Mouse (Mus musculus) forebrain, embryonic 13.5 days (tissue): ENCODE data around the gene Tmbim4. TPM values are rescaled to one million over a fixed set of nuclear protein-coding genes. Genes with fewer than 3 reads are reported as not detected.
A peak's percentile ranks its signal among the peaks of the same experiment; 100 is the strongest.

Experiments
- ATAC-seq: fragments of 200-750 bp; cut with Nextera tagmentation; 2 replicates; pipeline ENCODE4 v1.8.0; 2017
- H3K27ac ChIP-seq: fragments of 300-500 bp; sonication (generic); 2 replicates; pipeline ENCODE4 v1.5.1; 2015; ENCODE audit warnings: inconsistent platforms, mild to moderate bottlenecking, moderate library complexity
- H3K27me3 ChIP-seq: fragments of 300-500 bp; sonication (generic); 2 replicates; pipeline ENCODE4 v1.6.1; 2015; ENCODE audit warnings: mild to moderate bottlenecking, inconsistent platforms
- H3K36me3 ChIP-seq: fragments of 300-500 bp; sonication (generic); 2 replicates; pipeline ENCODE4 v1.6.1; 2015; ENCODE audit warnings: mild to moderate bottlenecking, inconsistent platforms; ENCODE audit not compliant: poor library complexity, severe bottlenecking
- H3K4me1 ChIP-seq: fragments of 300-500 bp; sonication (generic); 2 replicates; pipeline ENCODE4 v1.6.1; 2015; ENCODE audit warnings: inconsistent platforms
- H3K4me2 ChIP-seq: fragments of 300-500 bp; sonication (generic); 2 replicates; pipeline ENCODE4 v1.6.1; 2015; ENCODE audit warnings: inconsistent platforms, mild to moderate bottlenecking, moderate library complexity
- H3K4me3 ChIP-seq: fragments of 300-500 bp; sonication (generic); 2 replicates; pipeline ENCODE4 v1.5.1; 2015; ENCODE audit warnings: mild to moderate bottlenecking, inconsistent platforms
- H3K9ac ChIP-seq: fragments of 300-500 bp; sonication (generic); 2 replicates; pipeline ENCODE4 v1.6.1; 2015; ENCODE audit warnings: mild to moderate bottlenecking, inconsistent platforms
- H3K9me3 ChIP-seq: fragments of 300-500 bp; sonication (generic); replicated peaks from 2 replicates; pipeline ENCODE4 v1.6.1; 2016; ENCODE audit warnings: inconsistent platforms
- WGBS: fragments of 180-500 bp; shearing (Covaris S2); methylation state at CpG from one replicate; pipeline ENCODE4 v1.1.7; 2015; 5-methylcytosine and 5-hydroxymethylcytosine counted together
- polyA plus RNA-seq: library from polyadenylated mRNA; unstranded; fragments of >200 nt; fragmentation: Nextera tagmentation; extraction: Ambion mirVana; gene quantifications from 2 replicates; pipeline ENCODE4 v1.2.1, GENCODE M21; 2015

Tmbim4 gene
- polyA plus RNA-seq = 78.4 and 87.2 TPM in 2 replicates

DNA sequence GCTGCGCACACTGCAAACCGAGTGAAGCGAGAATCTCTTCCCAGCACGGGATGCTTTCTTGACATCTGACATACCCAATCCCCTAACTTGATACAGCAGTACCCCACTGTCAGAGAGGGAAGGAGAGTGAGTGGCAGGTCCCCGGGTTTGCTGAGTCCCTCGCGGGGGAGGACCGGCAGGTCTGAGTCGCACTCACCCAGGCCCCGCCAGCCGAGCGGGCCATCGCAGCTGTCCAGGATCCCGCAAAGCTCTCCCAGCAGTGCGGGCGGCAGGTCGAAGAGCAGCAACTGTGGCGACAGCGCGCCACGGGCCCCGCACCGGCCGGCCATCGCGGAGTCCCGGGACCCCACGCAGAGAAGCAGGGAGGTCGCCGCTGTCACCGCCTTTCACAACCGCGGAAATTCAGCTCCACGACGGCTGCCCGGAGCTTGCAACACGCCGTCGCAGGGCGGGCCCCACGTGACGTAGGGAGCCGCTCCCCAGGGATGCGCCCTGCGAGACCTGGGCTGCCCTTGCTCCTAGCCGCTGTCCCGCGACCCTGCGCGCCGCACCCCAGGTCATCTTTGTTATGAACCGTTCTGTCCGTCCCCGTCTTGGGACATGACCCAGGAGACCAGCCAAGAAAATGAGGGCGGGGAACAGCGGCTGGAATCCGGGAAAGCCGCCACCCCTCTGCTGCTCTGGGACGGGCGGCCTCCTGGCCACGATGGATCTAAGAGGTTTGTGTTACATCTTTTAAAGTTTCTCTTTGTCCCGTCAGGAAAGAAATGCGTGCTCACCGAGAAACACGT, at the start of gene Tmbim4:
TSS of gene Tmbim4 (plus strand) at position 460 of the 791 bp plus-strand sequence.
- peak within 1 kb of the TSS; percentile 63 for H3K9ac ChIP-seq
- no peak within 1 kb of the TSS for H3K27ac ChIP-seq
- no peaks in the 10 kb centered on the region for H3K9me3 ChIP-seq
- H3K4me1 ChIP-seq = peaks cover 11% of the 10 kb centered on the region
- H3K27me3 ChIP-seq = peaks cover 31% of the 10 kb centered on the region
- peak; percentile 70; the same call in 1 of the 2 replicates for ATAC-seq
- no peaks in the 10 kb centered on the region for H3K36me3 ChIP-seq
- peak within 1 kb of the TSS; percentile 80 for H3K4me2 ChIP-seq
- peak within 1 kb of the TSS; percentile 51 for H3K4me3 ChIP-seq
- 2% methylated on average over 63 of the region's 65 CpGs for WGBS

DNA sequence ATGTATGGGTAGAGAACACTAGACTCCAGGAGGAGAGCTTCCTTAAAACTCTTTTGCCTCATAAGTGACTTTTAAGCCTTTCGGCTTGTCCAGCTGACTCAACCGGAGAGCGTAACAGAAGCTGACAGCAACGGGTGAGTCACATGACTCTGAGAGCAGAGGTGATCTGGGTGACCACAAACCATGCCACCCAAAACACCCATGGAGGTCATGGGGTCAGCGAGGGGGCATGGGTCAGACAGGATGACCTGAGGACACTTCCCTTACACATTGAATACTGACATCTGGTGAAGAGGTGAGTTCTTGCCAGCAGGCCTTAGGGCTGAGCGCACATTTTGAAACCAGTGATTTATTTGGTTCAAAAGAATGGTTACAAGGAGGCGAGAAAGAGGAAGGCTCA, 49.7 kb upstream of the Tmbim4 start:
- 95% methylated on average over 7 of the region's 7 CpGs for WGBS
- Histone ChIP-seq H3K27me3 (no peaks in the 10 kb centered on the region), H3K4me2 (no peak overlapping the region), H3K9me3 (no peaks in the 10 kb centered on the region; the same call in 1 of the 2 replicates), H3K27ac (no peak overlapping the region), H3K4me3 (no peak overlapping the region), H3K4me1 (no peaks in the 10 kb centered on the region), H3K9ac (no peak overlapping the region), H3K36me3 (no peaks in the 10 kb centered on the region)
- ATAC-seq = no peak

DNA sequence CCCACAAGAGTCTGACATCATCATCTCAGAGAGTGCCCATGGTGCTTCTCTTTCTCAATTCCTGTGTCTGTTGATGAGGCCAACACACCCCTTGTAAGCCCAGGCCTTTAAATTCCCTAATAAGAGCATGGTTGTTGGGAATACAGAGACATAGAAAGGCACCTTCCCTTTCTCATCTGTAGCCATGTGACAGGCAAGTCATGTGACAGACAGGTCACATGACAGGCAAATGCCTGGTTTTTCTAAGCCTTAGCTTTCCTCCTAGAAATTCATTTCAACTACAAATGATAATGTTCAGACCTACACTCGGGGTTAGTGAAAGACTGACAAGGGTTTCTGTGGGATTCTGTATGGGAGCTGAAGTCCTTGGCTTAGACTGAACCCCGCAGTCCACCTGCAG, 47.5 kb upstream of the Tmbim4 start:
- Histone ChIP-seq H3K27me3 (no peaks in the 10 kb centered on the region), H3K27ac (no peak overlapping the region), H3K4me1 (no peaks in the 10 kb centered on the region), H3K9me3 (no peaks in the 10 kb centered on the region; the same call in 1 of the 2 replicates), H3K4me2 (no peak overlapping the region), H3K4me3 (no peak overlapping the region), H3K9ac (no peak overlapping the region), H3K36me3 (no peaks in the 10 kb centered on the region)
- no peak for ATAC-seq
- 90% methylated on average over 2 of the region's 2 CpGs for WGBS

DNA sequence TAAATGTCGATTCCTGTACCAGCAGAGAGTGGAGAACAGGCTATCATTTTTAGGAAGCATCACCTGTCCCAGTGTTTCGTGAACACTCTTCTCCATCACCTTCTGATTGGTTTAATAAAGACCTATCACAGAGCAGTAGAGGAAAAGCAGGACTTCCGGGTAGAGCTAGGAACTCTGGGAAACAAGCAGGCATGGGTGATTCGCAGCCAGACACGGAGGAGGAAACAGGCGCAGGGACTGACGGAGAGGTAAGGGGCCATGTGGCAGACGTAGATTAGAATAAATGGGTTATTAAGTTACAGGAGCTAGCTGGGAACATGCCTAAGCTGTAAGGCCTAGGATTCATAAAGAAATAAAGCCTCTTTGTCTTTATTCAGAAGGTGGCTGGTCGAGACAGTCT, 40.9 kb upstream of the Tmbim4 start:
- Histone ChIP-seq H3K9ac (no peak overlapping the region), H3K36me3 (no peaks in the 10 kb centered on the region), H3K27ac (no peak overlapping the region), H3K9me3 (no peaks in the 10 kb centered on the region), H3K4me2 (no peak overlapping the region), H3K27me3 (no peaks in the 10 kb centered on the region), H3K4me1 (no peaks in the 10 kb centered on the region), H3K4me3 (no peak overlapping the region)
- no peak for ATAC-seq
- WGBS = 84% methylated on average over 9 of the region's 9 CpGs

DNA sequence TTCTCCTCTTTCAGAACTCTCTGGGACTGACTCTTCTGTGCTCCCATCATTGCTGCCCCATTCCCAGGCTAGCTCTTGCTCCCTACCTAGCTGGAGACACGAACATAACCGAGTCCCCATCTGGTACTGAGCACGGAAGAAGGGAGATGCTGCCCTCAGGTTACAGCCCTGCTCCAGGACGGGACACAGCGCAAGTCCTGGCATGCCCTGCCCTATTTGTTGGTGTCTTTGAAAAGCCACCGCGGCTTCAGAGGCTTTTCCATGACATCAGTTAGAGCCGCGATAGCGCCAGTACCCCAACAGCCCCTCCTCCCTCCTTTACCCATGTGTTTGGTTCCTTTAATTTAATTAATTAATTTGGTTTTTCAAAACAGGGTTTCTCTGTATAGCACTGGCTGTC, 38.5 kb upstream of the Tmbim4 start:
- Histone ChIP-seq H3K9me3 (no peaks in the 10 kb centered on the region), H3K9ac (no peak overlapping the region), H3K4me3 (no peak overlapping the region), H3K36me3 (no peaks in the 10 kb centered on the region), H3K27ac (no peak overlapping the region), H3K4me2 (no peak overlapping the region), H3K4me1 (no peaks in the 10 kb centered on the region), H3K27me3 (no peaks in the 10 kb centered on the region)
- ATAC-seq = no peak
- WGBS = 91% methylated on average over 10 of the region's 10 CpGs

DNA sequence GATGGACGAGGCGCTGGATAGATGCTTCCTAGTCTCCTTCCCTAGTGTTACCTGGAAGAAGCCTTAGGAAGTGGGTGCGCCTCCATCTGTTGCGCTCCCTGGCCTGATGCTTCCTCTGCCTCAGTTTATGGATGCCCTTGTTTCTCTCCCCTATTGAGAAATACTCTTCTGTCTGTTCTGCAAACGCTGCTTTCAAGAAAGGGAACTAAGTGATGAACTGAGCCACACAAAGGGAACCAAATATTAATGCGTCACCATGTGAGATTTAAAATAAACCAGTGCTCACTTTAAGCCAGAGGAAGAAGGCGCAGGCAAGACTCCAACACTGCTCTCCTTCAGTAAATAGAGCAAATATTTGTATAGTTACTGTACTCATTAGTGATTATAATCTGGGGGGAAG, 37.9 kb upstream of the Tmbim4 start:
- no peaks in the 10 kb centered on the region for H3K9me3 ChIP-seq
- H3K36me3 ChIP-seq = no peaks in the 10 kb centered on the region
- WGBS = 91% methylated on average over 7 of the region's 7 CpGs
- H3K9ac ChIP-seq = no peak overlapping the region
- H3K27me3 ChIP-seq = no peaks in the 10 kb centered on the region
- H3K4me1 ChIP-seq = no peaks in the 10 kb centered on the region
- ATAC-seq = no peak
- no peak overlapping the region for H3K4me3 ChIP-seq
- H3K27ac ChIP-seq = no peak overlapping the region
- H3K4me2 ChIP-seq = no peak overlapping the region

DNA sequence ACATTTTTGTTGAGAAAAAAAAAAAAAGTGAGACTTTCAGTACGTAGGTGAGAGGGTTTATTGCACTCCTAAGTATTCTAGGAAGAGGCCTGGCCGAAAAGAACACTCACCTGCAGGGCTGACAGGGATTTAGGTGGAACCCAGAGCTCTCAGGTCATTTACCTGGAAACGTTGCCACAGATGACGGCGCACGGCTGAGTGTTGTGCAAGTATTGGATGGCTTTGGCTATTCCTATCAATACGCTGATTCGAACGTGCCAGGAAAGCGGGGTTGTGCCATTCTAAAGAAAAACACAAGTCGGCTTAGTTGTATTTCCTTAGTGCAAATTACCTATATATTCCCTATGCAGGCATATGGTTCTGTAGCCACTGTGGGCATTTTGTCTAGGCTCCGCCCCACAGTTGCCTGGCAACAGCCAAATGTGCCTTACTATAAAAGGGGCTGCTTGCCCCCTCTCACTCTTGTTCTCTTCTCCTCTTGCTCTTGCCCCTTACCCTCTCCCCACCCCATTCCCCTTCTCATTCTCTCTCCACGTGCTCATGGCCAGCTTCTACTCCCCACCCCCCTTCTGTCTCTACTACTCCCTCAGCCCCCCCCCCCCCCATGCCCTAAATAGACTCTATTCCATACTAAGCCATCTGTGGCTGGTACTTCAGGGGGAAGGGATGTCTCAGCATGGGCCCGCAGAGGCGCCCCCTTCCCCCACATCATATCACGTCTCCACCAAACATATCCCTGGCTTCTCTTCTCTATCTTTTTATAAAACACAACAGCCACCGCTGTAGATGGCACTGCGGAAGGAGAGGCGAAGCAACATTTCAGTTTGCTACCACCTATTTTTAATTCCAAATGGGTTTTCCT, 36.2 kb upstream of the Tmbim4 start:
- no peaks in the 10 kb centered on the region for H3K36me3 ChIP-seq
- no peak overlapping the region for H3K4me2 ChIP-seq
- 84% methylated on average over 19 of the region's 19 CpGs for WGBS
- H3K4me3 ChIP-seq = no peak overlapping the region
- H3K9me3 ChIP-seq = no peaks in the 10 kb centered on the region
- no peaks in the 10 kb centered on the region for H3K27me3 ChIP-seq
- no peak overlapping the region for H3K27ac ChIP-seq
- H3K9ac ChIP-seq = no peak overlapping the region
- no peaks in the 10 kb centered on the region for H3K4me1 ChIP-seq
- no peak for ATAC-seq

DNA sequence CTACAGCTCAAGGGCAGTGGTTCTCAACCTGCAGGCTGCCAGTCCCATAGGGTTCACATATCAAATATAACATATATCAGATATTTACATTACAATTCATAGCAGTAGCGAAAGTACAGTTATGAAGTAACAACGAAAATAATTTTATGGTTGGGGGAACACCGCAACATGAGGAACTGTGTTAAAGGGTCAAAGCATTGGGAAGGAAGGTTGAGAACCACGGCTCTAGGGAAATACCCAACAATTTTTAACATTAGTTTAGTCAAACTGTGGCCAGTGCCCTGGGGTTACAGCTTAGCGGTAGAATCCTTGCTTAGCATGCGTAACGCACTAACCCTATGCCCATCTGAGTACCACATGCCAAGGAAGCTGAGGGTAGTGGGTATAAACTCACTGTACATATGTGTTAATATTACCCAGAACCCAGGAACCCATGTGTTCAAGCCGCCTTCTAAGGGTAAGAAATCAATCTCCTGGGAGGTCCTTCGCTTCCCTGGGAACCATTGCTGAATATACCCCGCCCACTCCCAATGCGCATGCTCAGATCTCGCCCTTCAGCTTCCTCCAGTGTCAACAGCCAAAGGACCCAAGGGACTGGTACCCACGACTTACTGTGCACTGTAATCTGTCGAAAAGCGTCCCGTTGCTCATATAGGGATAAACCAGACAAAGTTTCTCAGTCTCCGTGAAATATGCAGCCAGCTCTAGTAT, 35.4 kb upstream of the Tmbim4 start:
- 91% methylated on average over 17 of the region's 17 CpGs for WGBS
- ATAC-seq = no peak
- no peaks in the 10 kb centered on the region for H3K4me1 ChIP-seq
- no peak overlapping the region for H3K27ac ChIP-seq
- no peak overlapping the region for H3K4me3 ChIP-seq
- no peak overlapping the region for H3K4me2 ChIP-seq
- H3K27me3 ChIP-seq = no peaks in the 10 kb centered on the region
- no peaks in the 10 kb centered on the region for H3K9me3 ChIP-seq
- H3K36me3 ChIP-seq = no peaks in the 10 kb centered on the region
- H3K9ac ChIP-seq = no peak overlapping the region

DNA sequence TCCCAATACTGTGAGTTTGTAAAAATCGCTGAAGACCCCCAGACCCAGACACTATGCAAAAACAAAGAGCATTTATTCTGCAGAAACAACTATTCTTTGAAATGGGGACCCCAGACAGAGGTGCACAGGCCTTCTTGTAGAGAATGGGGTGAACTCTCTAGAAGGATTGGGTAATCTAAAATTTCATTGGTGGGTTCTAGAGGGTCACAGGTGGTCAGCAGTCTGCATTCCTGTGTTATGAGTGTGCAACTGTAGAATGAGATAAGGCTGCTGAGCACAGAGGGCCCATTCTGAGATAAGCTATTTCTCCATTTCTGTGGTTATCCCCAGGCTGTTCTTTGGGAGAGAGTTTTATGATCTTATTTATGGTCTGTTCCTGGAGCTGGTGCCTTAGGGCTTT, 33.3 kb upstream of the Tmbim4 start:
- Histone ChIP-seq H3K9ac (no peak overlapping the region), H3K4me1 (0 out of 2 replicates have a peak, but pooled peaks cover 6% of the 10 kb centered on the region), H3K36me3 (no peaks in the 10 kb centered on the region), H3K4me2 (no peak overlapping the region), H3K27me3 (no peaks in the 10 kb centered on the region), H3K9me3 (no peaks in the 10 kb centered on the region; the same call in 1 of the 2 replicates), H3K4me3 (no peak overlapping the region), H3K27ac (no peak overlapping the region)
- no peak for ATAC-seq
- 79% methylated on average over 1 of the region's 1 CpGs for WGBS

DNA sequence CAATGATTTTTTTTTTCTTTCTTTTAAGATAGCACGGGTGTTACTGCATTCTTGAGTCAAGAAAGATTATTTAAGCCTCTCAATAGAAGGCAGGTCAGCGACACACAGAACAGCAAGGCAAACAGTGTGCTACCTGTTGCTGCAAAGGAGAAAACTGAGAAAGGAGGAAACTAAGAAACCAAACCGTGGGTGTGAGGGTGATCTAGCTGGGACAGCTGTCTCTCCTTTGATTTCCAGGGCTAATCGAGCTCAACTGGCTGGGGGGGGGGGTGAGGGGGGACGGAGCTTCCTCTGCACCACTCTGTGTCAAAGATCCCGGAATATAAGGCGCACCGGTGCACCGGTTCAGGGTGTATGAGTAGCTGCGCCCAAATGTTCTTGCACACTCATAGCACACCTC, 32.3 kb upstream of the Tmbim4 start:
- H3K27me3 ChIP-seq = no peaks in the 10 kb centered on the region
- H3K4me1 ChIP-seq = 0 out of 2 replicates have a peak, but pooled peaks cover 6% of the 10 kb centered on the region
- H3K9ac ChIP-seq = no peak overlapping the region
- WGBS = 65% methylated on average over 10 of the region's 10 CpGs
- H3K27ac ChIP-seq = no peak overlapping the region
- no peak for ATAC-seq
- H3K4me3 ChIP-seq = no peak overlapping the region
- no peaks in the 10 kb centered on the region for H3K36me3 ChIP-seq
- H3K9me3 ChIP-seq = no peaks in the 10 kb centered on the region; the same call in 1 of the 2 replicates
- no peak overlapping the region for H3K4me2 ChIP-seq

DNA sequence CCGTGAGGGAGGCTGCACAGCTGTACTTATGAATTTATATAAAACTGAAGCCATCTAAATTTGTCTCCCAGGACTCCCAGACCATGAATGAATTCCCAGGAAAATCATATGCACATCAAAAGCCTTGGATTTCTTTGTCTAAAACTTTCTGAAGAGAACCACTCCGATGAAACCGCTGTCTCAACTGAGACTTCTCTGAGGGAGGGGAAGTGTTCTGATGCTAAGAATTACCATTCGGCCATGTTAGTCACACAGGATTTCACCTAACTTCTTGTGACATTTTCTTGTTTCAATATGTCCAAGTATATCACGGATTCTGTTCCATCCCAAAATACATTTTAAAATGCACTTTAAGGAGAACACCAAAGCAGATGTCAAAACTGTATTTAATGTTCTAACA, 31.5 kb upstream of the Tmbim4 start:
- no peak for ATAC-seq
- no peaks in the 10 kb centered on the region; the same call in 1 of the 2 replicates for H3K9me3 ChIP-seq
- H3K4me1 ChIP-seq = 0 out of 2 replicates have a peak, but pooled peaks cover 6% of the 10 kb centered on the region
- H3K4me2 ChIP-seq = no peak overlapping the region
- no peaks in the 10 kb centered on the region for H3K36me3 ChIP-seq
- WGBS = 76% methylated on average over 5 of the region's 5 CpGs
- no peak overlapping the region for H3K27ac ChIP-seq
- H3K27me3 ChIP-seq = no peaks in the 10 kb centered on the region
- no peak overlapping the region for H3K4me3 ChIP-seq
- H3K9ac ChIP-seq = no peak overlapping the region

DNA sequence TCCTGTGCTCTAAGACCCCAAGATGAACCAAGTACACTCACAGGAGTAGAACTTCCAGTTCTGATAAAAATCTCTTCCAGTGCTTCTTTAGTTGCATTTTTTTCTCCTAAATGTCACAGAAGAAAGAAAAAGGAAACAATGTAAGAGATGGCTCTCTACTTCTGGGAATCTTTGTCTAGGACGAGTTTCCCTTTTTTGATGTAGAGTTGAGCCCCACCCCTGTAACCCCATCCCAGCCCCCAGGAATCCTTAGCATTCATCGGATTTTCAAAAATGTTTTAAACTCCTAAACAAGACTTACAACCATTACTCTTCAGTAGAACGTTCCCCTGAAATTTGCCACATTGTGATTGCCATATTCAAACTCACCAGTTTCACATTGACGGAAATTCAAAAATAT, 31.1 kb upstream of the Tmbim4 start:
- Histone ChIP-seq H3K4me2 (no peak overlapping the region), H3K4me1 (0 out of 2 replicates have a peak, but pooled peaks cover 6% of the 10 kb centered on the region), H3K27me3 (no peaks in the 10 kb centered on the region), H3K9ac (no peak overlapping the region), H3K4me3 (no peak overlapping the region), H3K27ac (no peak overlapping the region), H3K9me3 (no peaks in the 10 kb centered on the region; the same call in 1 of the 2 replicates), H3K36me3 (no peaks in the 10 kb centered on the region)
- no peak for ATAC-seq
- WGBS = 84% methylated on average over 4 of the region's 4 CpGs
